Comparison of ENCODE assay signal across 8 mouse cellular contexts in genomic region chr15:50997209-50997763, GRCm38 (mm10).
DNase-seq lines count a peak whose midpoint lies in the region; ATAC-seq and TF ChIP-seq lines count a peak whose summit lies in the region.

No protein-coding gene starts in this region.

- TF ChIP-seq EP300 in heart, adult 2 months (IDR thresholded peaks at IDR 0.05; ENCODE audit: insufficient read depth, low read depth, low read length): no peak

- no peak for ATAC-seq in embryonic facial prominence, embryonic 11.5 days (replicated peaks; ENCODE audit: insufficient number of reproducible peaks, low FRiP score, low TSS enrichment, low read depth)

- intact Hi-C loops in heart, adult 2 months (cut with DNase I): no loop called here

- WGBS in embryonic facial prominence, embryonic 11.5 days: 72% methylated on average over 11 of the region's 11 CpGs
- WGBS in heart, adult 2 months: 45% methylated on average over 11 of the region's 11 CpGs

- no peak overlapping the region for H3K4me2 ChIP-seq in embryonic facial prominence, embryonic 11.5 days (ENCODE audit: low read depth, low read length)

- H3K4me3 ChIP-seq in embryonic facial prominence, embryonic 11.5 days (ENCODE audit: low read depth, low read length): no peak overlapping the region
- H3K4me3 ChIP-seq in heart, adult 2 months: no peak overlapping the region

- no peaks in the 10 kb centered on the region for H3K27me3 ChIP-seq in embryonic facial prominence, embryonic 11.5 days (ENCODE audit: control insufficient read depth, insufficient read depth, low read length)
- no peaks in the 10 kb centered on the region for H3K27me3 ChIP-seq in heart, adult 2 months (ENCODE audit: control insufficient read depth, insufficient read depth, low read length)

- no peak overlapping the region for H3K27ac ChIP-seq in embryonic facial prominence, embryonic 11.5 days (replicated peaks; ENCODE audit: low read depth, low read length)
- H3K27ac ChIP-seq in heart, adult 2 months: no peak overlapping the region

- H3K9ac ChIP-seq in embryonic facial prominence, embryonic 11.5 days (replicated peaks; ENCODE audit: low read length): no peak overlapping the region
- H3K9ac ChIP-seq in heart, adult 2 months (ENCODE audit: low read depth, low read length): no peak overlapping the region

- TF ChIP-seq CTCF in heart, adult 2 months (IDR thresholded peaks at IDR 0.05): no peak

- H3K36me3 ChIP-seq in embryonic facial prominence, embryonic 11.5 days (replicated peaks; ENCODE audit: control insufficient read depth, insufficient read depth, low read depth, low read length): no peaks in the 10 kb centered on the region
- no peaks in the 10 kb centered on the region for H3K36me3 ChIP-seq in heart, adult 2 months (ENCODE audit: control insufficient read depth, insufficient read depth, low read length)

- TF ChIP-seq POLR2A in heart, adult 2 months (IDR thresholded peaks at IDR 0.05; ENCODE audit: insufficient read depth, low read depth, low read length): no peak

- no peaks in the 10 kb centered on the region for H3K4me1 ChIP-seq in embryonic facial prominence, embryonic 11.5 days (ENCODE audit: control insufficient read depth, insufficient read depth, low read length)
- no peaks in the 10 kb centered on the region; the same call in 1 of the 2 replicates for H3K4me1 ChIP-seq in heart, adult 2 months (ENCODE audit: control insufficient read depth, insufficient read depth, low read length)

- H3K9me3 ChIP-seq in embryonic facial prominence, embryonic 11.5 days (replicated peaks; ENCODE audit: control insufficient read depth, low read length): no peaks in the 10 kb centered on the region

- DNase-seq in 3T3-L1 (ENCODE audit: low read depth, low spot score) (peak; percentile 36), ZHBTc4 (ENCODE audit: low read depth, low spot score) (peak; percentile 45)
- peak; percentile 20 for DNase-seq in embryonic facial prominence, embryonic 11.5 days (ENCODE audit: low spot score)
- peak; percentile 33 to 43 for DNase-seq in heart, adult 2 months
- DNase-seq in kidney, postnatal 36 days: peak; percentile 91 to 94
- peak; percentile 21 for DNase-seq in lung, postnatal 36 days
- peak; percentile 39 for DNase-seq in skeletal muscle tissue, adult 2 months (ENCODE audit: low read depth, low spot score)
- no peak for DNase-seq in spleen, postnatal 14 days (ENCODE audit: low spot score in 2 of 2)

- no peaks in the 10 kb centered on the region for H3K79me2 ChIP-seq in heart, adult 2 months (replicated peaks; ENCODE audit: control insufficient read depth, insufficient read depth, low read length)

Comparison
In these comparisons a context has a peak if more than half of its experiments do, and no peak if none do; other contexts are left out.
1. DNase-seq: peak in 3T3-L1 (single experiment), ZHBTc4 (single experiment), embryonic facial prominence, embryonic 11.5 days (single experiment), heart, adult 2 months (2 of 2), kidney, postnatal 36 days (2 of 2), lung, postnatal 36 days (single experiment) and skeletal muscle tissue, adult 2 months (single experiment); none in spleen, postnatal 14 days (0 of 2).